In genomic region chr4:154188948-154189347, GRCm38 (mm10) we compare ENCODE assay signal across 15 mouse cellular contexts. TPM values are rescaled to one million over a fixed set of nuclear protein-coding genes. Genes with fewer than 3 reads are reported as not detected.
DNase-seq lines count a peak whose midpoint lies in the region; ATAC-seq lines count a peak whose summit lies in the region.
"Had no signal": no experiment of that assay in that cellular context is flagged by ENCODE, and none has a peak within 500 bp of the region (broad histone marks: within the 10 kb centered on the region; RNA-seq: fewer than 3 reads in every experiment).

No protein-coding gene starts in this region.

- H3K27ac ChIP-seq in embryonic facial prominence, embryonic 12.5 days, result 0 out of 2 replicates have a peak overlapping the region, but pooled peaks have one; percentile 27
- H3K27ac ChIP-seq in embryonic facial prominence, embryonic 10.5 days (replicated peaks), result no peak overlapping the region
- H3K27ac ChIP-seq: liver, embryonic 15.5 days; midbrain, embryonic 12.5 days had no signal

- no peaks in the 10 kb centered on the region for H3K27me3 ChIP-seq in embryonic facial prominence, embryonic 12.5 days
- H3K27me3 ChIP-seq in embryonic facial prominence, embryonic 10.5 days (replicated peaks; ENCODE audit: low read depth, poor library complexity, severe bottlenecking), result no peaks in the 10 kb centered on the region
- H3K27me3 ChIP-seq: midbrain, embryonic 12.5 days had no signal

- no peak overlapping the region for H3K9ac ChIP-seq in embryonic facial prominence, embryonic 12.5 days
- H3K9ac ChIP-seq: liver, embryonic 15.5 days; midbrain, embryonic 12.5 days had no signal

- H3K4me1 ChIP-seq in embryonic facial prominence, embryonic 12.5 days, result peaks cover 8% of the 10 kb centered on the region; the same call in 1 of the 2 replicates
- H3K4me1 ChIP-seq in embryonic facial prominence, embryonic 10.5 days, result peaks cover 20% of the 10 kb centered on the region
- H3K4me1 ChIP-seq: liver, embryonic 15.5 days; midbrain, embryonic 12.5 days had no signal

- ATAC-seq in embryonic facial prominence, embryonic 12.5 days (ENCODE audit: insufficient number of reproducible peaks, insufficient read depth, low FRiP score, low TSS enrichment), result no peak
- peak; percentile 47 to 64 for ATAC-seq in hematopoietic stem cell, adult 5-6 weeks (replicated peaks in 1 of 2; ENCODE audit: insufficient read depth in 1 of 2, low FRiP score in 2 of 2, low TSS enrichment in 1 of 2, low read depth in 1 of 2, poor library complexity in 2 of 2, severe bottlenecking in 2 of 2)
- ATAC-seq in megakaryocyte, adult 5-6 weeks (ENCODE audit: poor library complexity, severe bottlenecking), result 0 out of 2 replicates have a peak, but pooled peaks have one; percentile 17
- no peak for ATAC-seq in cerebellum, adult (ENCODE audit: insufficient number of reproducible peaks, low FRiP score, low TSS enrichment)
- ATAC-seq: inflammation-experienced regulatory T-cells, adult 6 months had no signal

- WGBS in embryonic facial prominence, embryonic 12.5 days, result 70% methylated on average over 8 of the region's 8 CpGs
- WGBS in embryonic facial prominence, embryonic 10.5 days, result 70% methylated on average over 8 of the region's 8 CpGs

- H3K4me2 ChIP-seq in embryonic facial prominence, embryonic 12.5 days (replicated peaks), result no peak overlapping the region
- H3K4me2 ChIP-seq: liver, embryonic 15.5 days; midbrain, embryonic 12.5 days had no signal

- DNase-seq in embryonic facial prominence, embryonic 10.5 days (ENCODE audit: low spot score), result no peak
- peak; percentile 44 for DNase-seq in kidney, postnatal 10 days
- no peak for DNase-seq in kidney, adult 18-20 months
- DNase-seq in urinary bladder, postnatal 36 days (ENCODE audit: low spot score in 2 of 2), result no peak
- DNase-seq: cerebellum, adult 9-10 months; layer of hippocampus, adult 9-11 months; left cerebral cortex, postnatal 4 days had no signal

- no peak overlapping the region for H3K4me3 ChIP-seq in embryonic facial prominence, embryonic 12.5 days
- H3K4me3 ChIP-seq in embryonic facial prominence, embryonic 10.5 days, result no peak overlapping the region
- H3K4me3 ChIP-seq: liver, embryonic 15.5 days; midbrain, embryonic 12.5 days; myocyte had no signal

- H3K36me3 ChIP-seq in embryonic facial prominence, embryonic 12.5 days, result peaks cover 7% of the 10 kb centered on the region; the same call in 1 of the 2 replicates
- H3K36me3 ChIP-seq in embryonic facial prominence, embryonic 10.5 days (replicated peaks), result peaks cover 82% of the 10 kb centered on the region
- H3K36me3 ChIP-seq: liver, embryonic 15.5 days; midbrain, embryonic 12.5 days had no signal

- no peaks in the 10 kb centered on the region for H3K9me3 ChIP-seq in embryonic facial prominence, embryonic 12.5 days
- H3K9me3 ChIP-seq in embryonic facial prominence, embryonic 10.5 days, result no peaks in the 10 kb centered on the region
- H3K9me3 ChIP-seq: liver, embryonic 15.5 days; midbrain, embryonic 12.5 days had no signal

RNA-seq across cellular contexts. Expression of gene Megf6, which starts 18.4 kb away (rescaled TPM):
- polyA plus RNA-seq in embryonic facial prominence, embryonic 12.5 days (2016; fragmentation: Nextera tagmentation; extraction: Ambion mirVana), result 60.5 and 63.2 TPM in 2 replicates
- 37.9 and 38.7 TPM in 2 replicates for polyA plus RNA-seq in embryonic facial prominence, embryonic 10.5 days (2016; fragmentation: Nextera tagmentation; extraction: Ambion mirVana)
- not detected in 2 replicates for total RNA-seq in hematopoietic stem cell, adult 5-6 weeks (2017)
- total RNA-seq in megakaryocyte, adult 5-6 weeks (2015), result not detected in 2 replicates
- total RNA-seq in megakaryocyte, adult 5-6 weeks (2017), result 0.04 TPM in 1 of 2 replicates, not detected in the other
- polyA plus RNA-seq: inflammation-experienced regulatory T-cells, adult 6 months; myocyte had no signal

RNA-seq across cellular contexts. Expression of gene Tprgl, which starts 28.5 kb away (rescaled TPM):
- 144 and 146 TPM in 2 replicates for polyA plus RNA-seq in embryonic facial prominence, embryonic 12.5 days (2016; fragmentation: Nextera tagmentation; extraction: Ambion mirVana)
- 108 and 115 TPM in 2 replicates for polyA plus RNA-seq in embryonic facial prominence, embryonic 10.5 days (2016; fragmentation: Nextera tagmentation; extraction: Ambion mirVana)
- total RNA-seq in hematopoietic stem cell, adult 5-6 weeks (2017), result 41.7 and 47.3 TPM in 2 replicates
- 75.5 and 90.9 TPM in 2 replicates for total RNA-seq in megakaryocyte, adult 5-6 weeks (2015)
- 52.4 and 57.3 TPM in 2 replicates for total RNA-seq in megakaryocyte, adult 5-6 weeks (2017)

RNA-seq across cellular contexts. Expression of gene Wrap73, which starts 46.8 kb away (rescaled TPM):
- polyA plus RNA-seq in embryonic facial prominence, embryonic 12.5 days (2016; fragmentation: Nextera tagmentation; extraction: Ambion mirVana), result 49.8 TPM in 2 replicates
- polyA plus RNA-seq in embryonic facial prominence, embryonic 10.5 days (2016; fragmentation: Nextera tagmentation; extraction: Ambion mirVana), result 45.5 and 50.1 TPM in 2 replicates
- 5.8 and 19.1 TPM in 2 replicates for total RNA-seq in hematopoietic stem cell, adult 5-6 weeks (2017)
- 9.6 and 9.8 TPM in 2 replicates for total RNA-seq in megakaryocyte, adult 5-6 weeks (2015)
- 3.6 and 5.3 TPM in 2 replicates for total RNA-seq in megakaryocyte, adult 5-6 weeks (2017)

RNA-seq across cellular contexts. Expression of gene Trp73, which starts 48.9 kb away (rescaled TPM):
- polyA plus RNA-seq in embryonic facial prominence, embryonic 12.5 days (2016; fragmentation: Nextera tagmentation; extraction: Ambion mirVana), result 1.5 and 2.3 TPM in 2 replicates
- 0.59 and 0.97 TPM in 2 replicates for polyA plus RNA-seq in embryonic facial prominence, embryonic 10.5 days (2016; fragmentation: Nextera tagmentation; extraction: Ambion mirVana)
- not detected in 2 replicates for total RNA-seq in hematopoietic stem cell, adult 5-6 weeks (2017)
- total RNA-seq in megakaryocyte, adult 5-6 weeks (2015), result not detected in 2 replicates
- total RNA-seq in megakaryocyte, adult 5-6 weeks (2017), result not detected in 2 replicates
- polyA plus RNA-seq: liver, embryonic 15.5 days; myocyte had no signal

Comparison
In these comparisons a context has a peak if more than half of its experiments do, and no peak if none do; other contexts are left out.
1. ATAC-seq: peak in hematopoietic stem cell, adult 5-6 weeks (2 of 2) and megakaryocyte, adult 5-6 weeks (single experiment); none in embryonic facial prominence, embryonic 12.5 days (single experiment) and cerebellum, adult (single experiment).